Mouse (Mus musculus): ENCODE measurements around the gene Kdelr1. TPM values are rescaled to one million over a fixed set of nuclear protein-coding genes. Genes with fewer than 3 reads are reported as not detected.
"Not testable (repeated sequence)": the region's sequence is repeated elsewhere in the genome, so short reads cannot be mapped to it uniquely, and the experiment has no call there.

Kdelr1 gene
- total and polyA plus RNA-seq, 3 experiments = 107 to 254 (median 126) TPM

DNA sequence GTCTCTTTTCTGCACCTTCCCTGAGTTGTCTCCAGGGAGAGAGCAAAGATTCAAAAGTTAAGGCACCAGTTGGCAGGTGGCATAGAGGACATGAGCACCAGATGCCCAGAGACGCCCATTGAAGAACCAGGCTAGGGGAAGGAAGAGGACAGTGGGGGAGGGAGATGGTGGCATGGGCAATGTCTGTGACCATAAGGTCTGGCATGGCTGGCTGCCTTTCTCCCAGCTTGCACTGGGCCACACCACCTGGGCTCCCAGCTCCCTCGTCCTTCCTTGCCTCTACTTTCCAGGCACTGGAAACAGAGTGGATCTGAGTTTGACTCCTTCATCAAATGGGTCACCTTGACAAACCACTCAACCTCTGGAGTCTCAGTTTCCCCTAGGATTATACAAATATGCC, 20.1 kb downstream of the Kdelr1 start:
- Histone ChIP-seq H3K27ac (no peak overlapping the region), H3K36me3 (ENCODE audit: control insufficient read depth, insufficient read depth, low read length) (no peaks in the 10 kb centered on the region), H3K27me3 (ENCODE audit: control insufficient read depth, insufficient read depth, low read length) (no peaks in the 10 kb centered on the region), H3K79me2 (replicated peaks; ENCODE audit: control insufficient read depth, insufficient read depth, low read length) (no peaks in the 10 kb centered on the region), H3K9ac (ENCODE audit: low read depth, low read length) (no peak overlapping the region), H3K4me1 (ENCODE audit: control insufficient read depth, insufficient read depth, low read length) (peaks cover 1% of the 10 kb centered on the region; the same call in 1 of the 2 replicates), H3K4me3 (no peak overlapping the region)
- intact Hi-C loops (cut with DNase I) = no loop called here
- DNase-seq = no peak
- 81% methylated on average over 2 of the region's 2 CpGs for WGBS
- TF ChIP-seq EP300 (IDR thresholded peaks at IDR 0.05; ENCODE audit: insufficient read depth, low read depth, low read length) = no peak
- TF ChIP-seq POLR2A (IDR thresholded peaks at IDR 0.05; ENCODE audit: insufficient read depth, low read depth, low read length) = no peak

- 74% methylated on average over 6 of the region's 6 CpGs for WGBS
- H3K27me3 ChIP-seq (ENCODE audit: control insufficient read depth, insufficient read depth, low read length) = no peaks in the 10 kb centered on the region
- intact Hi-C loops (cut with DNase I) = loop anchor here (1.0 kb wide), 1 partner anchor 23 kb away; no protein-coding TSS in a partner anchor
- no peak overlapping the region for H3K27ac ChIP-seq
- TF ChIP-seq EP300 (IDR thresholded peaks at IDR 0.05; ENCODE audit: insufficient read depth, low read depth, low read length) (no peak), POLR2A (IDR thresholded peaks at IDR 0.05; ENCODE audit: insufficient read depth, low read depth, low read length) (no peak), CTCF (IDR thresholded peaks at IDR 0.05) (no peak)
- H3K79me2 ChIP-seq (replicated peaks; ENCODE audit: control insufficient read depth, insufficient read depth, low read length) = no peaks in the 10 kb centered on the region
- no peak overlapping the region for H3K9ac ChIP-seq (ENCODE audit: low read depth, low read length)
- peaks cover 1% of the 10 kb centered on the region; the same call in 1 of the 2 replicates for H3K4me1 ChIP-seq (ENCODE audit: control insufficient read depth, insufficient read depth, low read length)
- DNase-seq = no peak
- H3K36me3 ChIP-seq (ENCODE audit: control insufficient read depth, insufficient read depth, low read length) = no peaks in the 10 kb centered on the region
- H3K4me3 ChIP-seq = no peak overlapping the region
Measured at GRCm38 (mm10) chr7:45895931-45896516, 23.5 kb downstream of the Kdelr1 start.

DNA sequence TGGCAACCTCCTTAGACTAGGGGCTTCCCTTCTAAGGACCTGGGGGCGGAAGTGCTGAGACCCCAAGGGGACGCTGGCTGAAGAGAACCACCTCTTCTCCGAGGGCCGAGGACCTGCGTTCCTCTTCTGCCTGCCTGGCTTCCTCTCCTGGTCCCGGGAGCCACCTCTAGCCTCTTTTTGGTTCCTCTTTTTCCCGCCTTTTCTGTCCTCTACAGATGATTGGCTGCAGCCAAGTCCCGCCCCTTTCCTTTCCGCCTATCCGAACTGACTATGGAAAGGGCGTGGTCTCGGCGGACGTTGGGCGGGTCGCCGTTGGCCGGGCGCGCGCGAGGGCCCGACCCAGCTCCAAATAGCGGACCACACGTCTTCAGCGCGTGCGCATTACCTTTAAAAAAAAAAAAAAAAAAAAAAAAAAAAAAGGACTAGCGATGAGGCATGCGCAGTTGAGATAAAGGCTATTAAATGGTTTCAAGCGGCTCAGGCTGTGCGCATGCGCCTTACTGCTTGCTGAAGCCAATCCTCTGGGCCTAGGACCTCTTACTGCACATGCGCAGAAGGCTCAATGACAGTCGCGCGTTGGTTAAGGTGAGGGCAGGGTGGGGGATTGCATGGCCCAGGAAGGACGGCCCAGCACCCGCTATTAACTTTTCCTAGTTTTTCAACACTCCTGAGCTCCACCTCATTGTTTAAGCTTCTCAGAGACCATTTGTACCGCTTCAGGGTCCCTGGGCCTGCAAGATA, 24.1 kb downstream of the Kdelr1 start, which contains the start of the genes Syngr4 and Tmem143:
Gene Syngr4, minus strand, starts transcription at position 198 of the 741 bp plus-strand sequence.
Gene Tmem143, plus strand, starts transcription at position 425 of the 741 bp plus-strand sequence.
- Histone ChIP-seq H3K4me3 (peak within 1 kb of the TSS; percentile 76), H3K4me1 (ENCODE audit: control insufficient read depth, insufficient read depth, low read length) (peaks cover 1% of the 10 kb centered on the region; the same call in 1 of the 2 replicates), H3K79me2 (replicated peaks; ENCODE audit: control insufficient read depth, insufficient read depth, low read length) (no peaks in the 10 kb centered on the region), H3K27ac (peak within 1 kb of the TSS; percentile 93), H3K27me3 (ENCODE audit: control insufficient read depth, insufficient read depth, low read length) (no peaks in the 10 kb centered on the region), H3K9ac (ENCODE audit: low read depth, low read length) (peak within 1 kb of the TSS; percentile 73), H3K36me3 (ENCODE audit: control insufficient read depth, insufficient read depth, low read length) (no peaks in the 10 kb centered on the region)
- DNase-seq = peak; percentile 95 to 98
- TF ChIP-seq EP300 (IDR thresholded peaks at IDR 0.05; ENCODE audit: insufficient read depth, low read depth, low read length) (peak; percentile 64), POLR2A (IDR thresholded peaks at IDR 0.05; ENCODE audit: insufficient read depth, low read depth, low read length) (peak; percentile 98), CTCF (IDR thresholded peaks at IDR 0.05) (no peak)
- 1% methylated on average over 40 of the region's 40 CpGs for WGBS
- intact Hi-C loops (cut with DNase I) = loop anchor here (1.0 kb wide), 2 partner anchors 23 to 27 kb away; no protein-coding TSS in a partner anchor

- H3K36me3 ChIP-seq (ENCODE audit: control insufficient read depth, insufficient read depth, low read length) = no peaks in the 10 kb centered on the region
- 2% methylated on average over 19 of the region's 19 CpGs for WGBS
- intact Hi-C loops (cut with DNase I) = loop anchor here (1.0 kb wide), 1 partner anchor 26 kb away; no protein-coding TSS in a partner anchor
- H3K4me1 ChIP-seq (ENCODE audit: control insufficient read depth, insufficient read depth, low read length) = peaks cover 1% of the 10 kb centered on the region; the same call in 1 of the 2 replicates
- TF ChIP-seq EP300 (IDR thresholded peaks at IDR 0.05; ENCODE audit: insufficient read depth, low read depth, low read length) = no peak
- TF ChIP-seq CTCF (IDR thresholded peaks at IDR 0.05) = no peak
- TF ChIP-seq POLR2A (IDR thresholded peaks at IDR 0.05; ENCODE audit: insufficient read depth, low read depth, low read length) = no peak
- no peaks in the 10 kb centered on the region for H3K79me2 ChIP-seq (replicated peaks; ENCODE audit: control insufficient read depth, insufficient read depth, low read length)
- DNase-seq = peak in 1 of 2 experiments; percentile 73
- no peaks in the 10 kb centered on the region for H3K27me3 ChIP-seq (ENCODE audit: control insufficient read depth, insufficient read depth, low read length)
- H3K27ac ChIP-seq = peak overlapping the region; percentile 93
- peak overlapping the region; percentile 76 for H3K4me3 ChIP-seq
- H3K9ac ChIP-seq (ENCODE audit: low read depth, low read length) = peak overlapping the region; percentile 73
Measured at GRCm38 (mm10) chr7:45897258-45897757, 24.7 kb downstream of the Kdelr1 start.

- H3K4me1 ChIP-seq (ENCODE audit: control insufficient read depth, insufficient read depth, low read length); H3K36me3 ChIP-seq (ENCODE audit: control insufficient read depth, insufficient read depth, low read length); H3K4me3 ChIP-seq; DNase-seq; H3K9ac ChIP-seq (ENCODE audit: low read depth, low read length); H3K79me2 ChIP-seq (replicated peaks; ENCODE audit: control insufficient read depth, insufficient read depth, low read length); H3K27me3 ChIP-seq (ENCODE audit: control insufficient read depth, insufficient read depth, low read length); intact Hi-C loops (cut with DNase I): not testable (repeated sequence)
- 63% methylated on average over 4 of the region's 4 CpGs for WGBS
- TF ChIP-seq CTCF (IDR thresholded peaks at IDR 0.05) = peak; percentile 60
- H3K27ac ChIP-seq = peak overlapping the region; percentile 93; the same call in 1 of the 2 replicates
Measured at GRCm38 (mm10) chr7:45898125-45898524, 25.6 kb downstream of the Kdelr1 start.
